Mouse (Mus musculus) hindbrain, embryonic 16.5 days (tissue): ENCODE data around the gene Dnaic1. TPM values are rescaled to one million over a fixed set of nuclear protein-coding genes. Genes with fewer than 3 reads are reported as not detected.
"Not testable (repeated sequence)": the region's sequence is repeated elsewhere in the genome, so short reads cannot be mapped to it uniquely, and the experiment has no call there.

Experiments
- ATAC-seq: fragments of 200-750 bp; cut with Nextera tagmentation; 2 replicates; pipeline ENCODE4 v1.8.0; 2017; ENCODE audit warnings: moderate TSS enrichment, moderate library complexity
- H3K27ac ChIP-seq: fragments of 300-500 bp; sonication (generic); 2 replicates; pipeline ENCODE4 v1.5.1; 2014; ENCODE audit warnings: low read depth, mild to moderate bottlenecking, control low read depth, low read length, moderate library complexity
- H3K27me3 ChIP-seq: fragments of 300-500 bp; sonication (generic); replicated peaks from 2 replicates; pipeline ENCODE4 v1.6.1; 2014; ENCODE audit warnings: low read length; ENCODE audit not compliant: control insufficient read depth, insufficient read depth
- H3K36me3 ChIP-seq: fragments of 300-500 bp; sonication (generic); 2 replicates; pipeline ENCODE4 v1.6.1; 2014; ENCODE audit warnings: mild to moderate bottlenecking, low read length, moderate library complexity, mixed read lengths; ENCODE audit not compliant: control insufficient read depth, insufficient read depth
- H3K4me1 ChIP-seq: fragments of 300-500 bp; sonication (generic); 2 replicates; pipeline ENCODE4 v1.6.1; 2014; ENCODE audit warnings: low read depth, low read length; ENCODE audit not compliant: control insufficient read depth, insufficient read depth
- H3K4me2 ChIP-seq: fragments of 300-500 bp; sonication (generic); 2 replicates; pipeline ENCODE4 v1.6.1; 2014; ENCODE audit warnings: mild to moderate bottlenecking, low read length, control low read depth, moderate library complexity
- H3K4me3 ChIP-seq: fragments of 300-500 bp; sonication (generic); 2 replicates; pipeline ENCODE4 v1.5.1; 2014; ENCODE audit warnings: mild to moderate bottlenecking, low read length, control low read depth, moderate library complexity
- H3K9ac ChIP-seq: fragments of 300-500 bp; sonication (generic); 2 replicates; pipeline ENCODE4 v1.6.1; 2014; ENCODE audit warnings: low read depth, mild to moderate bottlenecking, control low read depth, low read length, moderate library complexity
- H3K9me3 ChIP-seq: fragments of 300-500 bp; sonication (generic); 2 replicates; pipeline ENCODE4 v1.6.1; 2014; ENCODE audit warnings: mild to moderate bottlenecking, low read length, moderate library complexity; ENCODE audit not compliant: control insufficient read depth
- WGBS: fragments of 180-500 bp; shearing (Covaris S2); extraction: QIAGEN DNeasy Blood & Tissue Kit; methylation state at CpG from one replicate; pipeline ENCODE4 v1.1.7; 2014; 5-methylcytosine and 5-hydroxymethylcytosine counted together
- polyA plus RNA-seq: library from polyadenylated mRNA; unstranded; fragments of >200 nt; fragmentation: Nextera tagmentation; extraction: Ambion mirVana; gene quantifications from 2 replicates; pipeline ENCODE4 v1.2.1, GENCODE M21; 2015

The Dnaic1 gene
- polyA plus RNA-seq, 1 experiment from 2014 or later = 3.3 TPM

- not testable (repeated sequence) for H3K27ac ChIP-seq, H3K27me3 ChIP-seq, H3K9ac ChIP-seq, H3K9me3 ChIP-seq, H3K36me3 ChIP-seq
- peaks cover 18% of the 10 kb centered on the region for H3K4me1 ChIP-seq
- peak; percentile 32; the same call in 1 of the 2 replicates for ATAC-seq
- peak overlapping the region; percentile 34 for H3K4me2 ChIP-seq
- WGBS = 2% methylated on average over 17 of the region's 27 CpGs
- H3K4me3 ChIP-seq = peak overlapping the region; percentile 6; the same call in 1 of the 2 replicates
Measured at GRCm38 (mm10) chr4:41684131-41684930, 114.8 kb downstream of the Dnaic1 start.

GRCm38 (mm10) chr4:41684931-41685453 is 115.4 kb downstream of the Dnaic1 start:
- not testable (repeated sequence) for H3K27me3 ChIP-seq, H3K36me3 ChIP-seq, H3K9ac ChIP-seq, ATAC-seq, H3K27ac ChIP-seq, H3K9me3 ChIP-seq, H3K4me3 ChIP-seq, H3K4me2 ChIP-seq
- WGBS = 1% methylated on average over 13 of the region's 14 CpGs
- peaks cover 14% of the 10 kb centered on the region for H3K4me1 ChIP-seq

GRCm38 (mm10) chr4:41685882-41686492 is 116.4 kb downstream of the Dnaic1 start:
- not testable (repeated sequence) for H3K4me2 ChIP-seq, H3K27me3 ChIP-seq, H3K9ac ChIP-seq, H3K27ac ChIP-seq, H3K4me3 ChIP-seq, H3K9me3 ChIP-seq, H3K36me3 ChIP-seq
- 0 out of 2 replicates have a peak, but pooled peaks have one; percentile 14 for ATAC-seq
- H3K4me1 ChIP-seq = peaks cover 12% of the 10 kb centered on the region
- WGBS = 14% methylated on average over 5 of the region's 10 CpGs

Other genes with a start within 250 kb of the Dnaic1 start
- gene Ubap1, start 220.8 kb upstream of the Dnaic1 start, polyA plus RNA-seq = 64.3 and 69.4 TPM in 2 replicates
- gene Kif24, start 104.9 kb upstream of the Dnaic1 start, polyA plus RNA-seq = 2.4 and 2.8 TPM in 2 replicates
- gene Nudt2, start 104.6 kb upstream of the Dnaic1 start, polyA plus RNA-seq = 74.1 and 76.8 TPM in 2 replicates
- 18.4 and 19.5 TPM in 2 replicates for gene AI464131, start 66.7 kb upstream of the Dnaic1 start, polyA plus RNA-seq
- 17.9 and 21.7 TPM in 2 replicates for gene 1110017D15Rik, start 52.4 kb upstream of the Dnaic1 start, polyA plus RNA-seq
- gene Fam219a, start 237 bp upstream of the Dnaic1 start, polyA plus RNA-seq = 14.2 and 14.8 TPM in 2 replicates
- gene Enho, start 70.5 kb downstream of the Dnaic1 start, polyA plus RNA-seq = 115 and 117 TPM in 2 replicates
- gene Cntfr, start 127.3 kb downstream of the Dnaic1 start, polyA plus RNA-seq = 22.5 and 29.5 TPM in 2 replicates
- 46.4 and 46.6 TPM in 2 replicates for gene Il11ra1, start 130.2 kb downstream of the Dnaic1 start, polyA plus RNA-seq
- gene Rpp25l, start 143.8 kb downstream of the Dnaic1 start, polyA plus RNA-seq = 63.6 and 65.2 TPM in 2 replicates
- gene Dctn3, start 153.4 kb downstream of the Dnaic1 start, polyA plus RNA-seq = 309 and 323 TPM in 2 replicates
- gene Arid3c, start 161.4 kb downstream of the Dnaic1 start, polyA plus RNA-seq = 0.76 and 0.84 TPM in 2 replicates
- gene Galt, start 185.5 kb downstream of the Dnaic1 start, polyA plus RNA-seq = 60.9 and 61.8 TPM in 2 replicates
- 86.8 and 96.3 TPM in 2 replicates for gene Sigmar1, start 186.4 kb downstream of the Dnaic1 start, polyA plus RNA-seq
- 260 and 276 TPM in 2 replicates for gene Ccl27a, start 204.5 kb downstream of the Dnaic1 start, polyA plus RNA-seq